Mouse (Mus musculus): ENCODE measurements at regions not wholly inside any gene's neighbourhood (a gene's known extent, or its start where the extent isn't known, plus 50 kb on each side); places are given as distances from the start of the nearest gene placed in this dataset.
A peak's percentile ranks its signal among the peaks of the same experiment; 100 is the strongest.
"Not testable (repeated sequence)": the region's sequence is repeated elsewhere in the genome, so short reads cannot be mapped to it uniquely, and the experiment has no call there.

DNA sequence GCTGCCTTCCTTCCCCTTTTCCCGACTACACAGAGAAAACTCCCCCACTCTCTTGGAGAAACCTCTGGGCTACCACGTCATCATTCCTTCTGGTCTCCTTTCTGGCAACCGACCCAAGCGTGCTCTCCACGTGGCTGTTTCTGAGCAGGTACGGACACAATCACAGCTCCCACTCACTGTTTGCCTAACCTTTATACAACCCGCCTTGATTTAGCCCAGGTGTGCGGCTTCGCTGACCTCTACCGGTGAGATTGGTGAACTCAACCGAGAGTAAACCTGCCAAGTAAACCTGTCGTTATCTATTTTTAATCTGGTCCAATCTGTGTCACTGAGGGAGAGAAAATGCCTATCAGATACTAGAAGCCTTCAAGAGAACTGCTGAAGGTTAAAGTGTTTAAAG lies 142.7 kb upstream of the Gnai1 start:
- DNase-seq (ENCODE audit: low spot score in 2 of 2) = no peak

DNA sequence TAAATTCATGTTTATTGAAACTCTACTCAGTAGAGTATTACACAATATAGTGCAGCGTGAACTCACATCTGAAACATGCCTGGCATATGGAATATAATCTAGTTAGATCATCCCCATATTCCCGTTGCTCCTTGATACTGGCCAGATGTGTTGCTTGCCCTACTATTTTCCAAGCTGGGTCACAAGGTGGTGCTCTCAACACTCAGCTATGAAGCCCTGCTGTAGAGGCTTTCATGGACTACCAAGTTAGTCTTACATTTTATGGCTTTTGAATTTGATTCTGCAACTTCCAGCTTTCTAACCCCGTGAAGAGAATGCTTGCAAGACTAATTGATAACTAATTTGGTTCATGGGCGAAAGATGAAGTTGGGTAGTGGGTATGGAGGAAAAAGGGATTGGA lies 134.2 kb upstream of the Gnai1 start:
- no peak for DNase-seq (ENCODE audit: low spot score in 2 of 2)

DNA sequence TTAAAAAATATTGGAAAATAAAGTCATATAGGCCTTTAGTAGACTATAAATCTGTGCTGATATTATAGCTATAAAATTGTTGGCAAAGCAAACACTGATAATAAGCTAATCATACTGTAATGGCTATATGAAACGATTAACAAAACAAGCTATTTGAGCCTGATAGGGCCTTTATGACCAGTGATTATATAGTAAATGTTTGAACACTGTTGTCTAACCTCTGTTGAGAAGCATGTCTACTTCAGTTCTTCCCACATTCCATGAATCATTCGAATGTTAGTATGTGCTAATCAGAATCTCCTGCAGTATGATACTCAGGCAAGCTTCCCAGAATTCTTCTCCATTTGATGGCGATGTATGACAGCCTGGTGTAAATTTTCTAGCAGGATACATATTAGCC lies 129.6 kb upstream of the Gnai1 start:
- DNase-seq (ENCODE audit: low spot score in 2 of 2) = no peak

DNA sequence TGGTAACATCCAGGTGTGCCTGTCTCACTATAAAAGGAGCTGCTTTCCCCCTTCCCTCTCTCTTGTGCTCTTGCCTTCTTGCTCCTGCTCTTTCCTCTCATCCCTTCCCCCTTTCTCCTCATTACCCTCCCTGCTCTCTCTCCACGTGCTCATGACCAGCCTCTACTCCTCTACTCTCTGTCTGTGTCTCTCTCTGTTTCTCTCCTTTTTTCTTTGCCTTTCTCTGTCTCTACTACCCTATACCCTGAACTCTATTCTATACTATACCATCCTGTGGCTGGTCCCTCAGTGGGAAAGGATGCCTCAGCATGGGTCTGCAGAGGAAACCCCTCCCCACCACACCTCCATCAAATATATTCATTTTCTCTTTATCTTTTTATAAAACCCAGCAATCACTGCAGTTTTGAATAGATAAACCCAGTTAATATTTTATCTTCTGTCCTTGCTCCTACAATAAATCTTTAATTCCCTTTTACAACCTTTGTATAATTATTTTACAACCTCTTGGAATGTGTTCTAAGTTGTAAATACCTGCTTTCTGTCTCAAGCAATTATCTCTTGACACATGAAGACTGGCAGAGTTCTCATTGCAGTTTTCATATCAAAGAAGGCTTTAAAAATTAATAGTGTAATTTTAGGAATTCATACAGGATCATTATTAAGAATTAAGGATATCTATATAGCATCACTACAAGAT lies 127.1 kb upstream of the Gnai1 start:
- DNase-seq (ENCODE audit: low spot score in 2 of 2) = no peak

DNA sequence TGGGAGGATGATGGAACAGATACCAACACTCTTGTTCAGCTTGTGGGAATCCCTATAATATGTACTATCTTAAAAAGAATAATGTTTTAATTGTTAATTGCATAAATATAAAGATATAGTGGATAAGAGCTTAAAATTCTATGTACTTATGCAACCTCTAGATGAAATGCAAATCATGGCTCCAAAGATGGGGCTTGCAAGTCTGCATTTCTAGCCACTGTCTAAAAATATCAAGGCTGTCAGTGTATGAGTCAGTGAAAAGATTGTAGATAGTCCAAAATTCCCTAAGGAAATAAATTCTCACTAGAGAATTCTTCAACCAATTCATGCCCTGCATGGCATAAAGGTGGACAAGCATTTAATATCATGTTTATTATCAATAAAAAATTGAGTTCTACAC lies 124.2 kb upstream of the Gnai1 start:
- DNase-seq (ENCODE audit: low spot score in 2 of 2) = no peak

DNA sequence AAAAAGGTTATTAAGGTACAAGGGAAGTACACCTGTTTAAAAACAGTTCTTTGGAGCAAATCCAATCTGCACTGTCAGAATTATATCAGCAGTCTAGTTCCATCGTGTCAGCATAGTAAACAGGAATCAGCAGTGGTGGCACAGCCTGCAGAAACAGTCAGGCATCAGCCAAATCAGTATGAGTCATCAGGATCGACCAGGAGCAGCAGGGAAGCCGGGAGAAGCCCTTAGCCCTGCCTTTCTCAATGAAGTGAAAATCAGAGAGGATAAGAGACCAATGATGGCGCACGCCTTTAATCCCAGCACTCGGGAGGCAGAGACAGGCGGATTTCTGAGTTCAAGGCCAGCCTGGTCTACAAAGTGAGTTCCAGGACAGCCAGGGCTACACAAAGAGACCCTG lies 118.3 kb upstream of the Gnai1 start:
- DNase-seq (ENCODE audit: low spot score in 2 of 2) = no peak

DNA sequence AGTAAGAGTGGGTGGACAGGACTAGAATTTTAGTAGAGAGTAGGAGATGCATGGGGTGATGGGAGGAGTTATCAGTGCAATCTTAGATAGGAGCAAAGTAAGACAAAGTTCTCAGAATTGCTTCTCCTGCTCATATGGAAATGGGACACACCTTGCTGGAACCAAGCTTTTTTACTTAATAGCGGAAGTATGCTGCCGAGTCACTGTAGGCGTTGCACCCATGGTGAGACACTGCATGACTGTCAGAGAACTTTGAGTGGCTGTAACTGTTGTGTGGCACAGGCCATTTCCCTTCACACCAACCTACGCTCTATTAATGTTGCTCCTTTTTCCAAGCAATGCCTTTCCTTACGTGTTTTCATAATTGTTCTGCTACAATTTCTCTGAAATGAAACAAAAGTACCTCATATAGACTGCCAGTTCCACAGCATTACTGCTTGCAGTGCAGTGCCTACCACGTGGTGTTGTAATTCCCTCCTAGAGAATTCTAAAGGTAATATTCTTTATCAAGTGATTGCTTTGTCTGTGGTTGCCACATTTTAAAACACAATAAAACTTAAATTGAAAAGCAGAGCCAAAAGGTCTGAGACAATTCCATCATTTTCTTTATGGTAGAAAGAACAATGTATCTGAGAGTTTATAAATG lies 117.3 kb upstream of the Gnai1 start:
- DNase-seq (ENCODE audit: low spot score in 2 of 2) = no peak

DNA sequence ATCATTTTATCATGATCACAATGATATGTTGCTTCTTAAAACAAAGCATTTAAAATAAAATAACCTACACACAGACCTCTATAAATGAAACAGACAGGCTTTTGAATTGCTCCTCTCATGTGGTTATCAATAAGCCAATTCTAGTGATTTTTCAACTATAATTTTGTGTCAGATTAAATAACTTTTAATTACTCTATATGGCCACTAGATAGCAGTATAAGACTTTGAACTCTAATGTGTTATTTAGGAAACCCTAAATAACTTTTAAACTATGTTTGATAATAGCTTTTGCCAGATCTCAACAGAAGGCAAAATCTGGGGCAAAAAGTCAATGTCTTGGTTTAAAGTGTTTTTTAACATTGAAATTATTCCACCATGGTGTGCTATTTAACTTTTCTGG lies 112.0 kb upstream of the Gnai1 start:
- no peak for DNase-seq (ENCODE audit: low spot score in 2 of 2)

DNA sequence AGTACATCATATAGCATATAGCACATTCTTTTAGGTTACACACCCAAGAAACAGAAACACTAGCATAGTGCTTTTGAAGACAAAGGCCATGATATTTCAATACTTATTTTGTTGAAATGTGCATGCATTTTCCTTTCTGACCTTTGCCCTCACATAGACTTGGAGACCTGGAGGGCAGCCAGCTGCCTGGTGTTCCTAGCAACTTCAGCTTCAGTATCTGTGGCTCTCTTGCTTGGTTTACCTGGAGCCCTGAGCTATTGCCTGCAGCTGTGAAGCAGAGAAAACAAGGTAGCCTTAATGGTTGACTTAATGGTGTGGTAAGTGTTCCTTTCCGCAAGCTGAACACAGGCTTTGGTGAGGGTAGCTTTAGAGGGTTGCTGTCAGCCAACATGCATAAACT lies 97.6 kb upstream of the Gnai1 start:
- DNase-seq (ENCODE audit: low spot score in 2 of 2) = no peak

DNA sequence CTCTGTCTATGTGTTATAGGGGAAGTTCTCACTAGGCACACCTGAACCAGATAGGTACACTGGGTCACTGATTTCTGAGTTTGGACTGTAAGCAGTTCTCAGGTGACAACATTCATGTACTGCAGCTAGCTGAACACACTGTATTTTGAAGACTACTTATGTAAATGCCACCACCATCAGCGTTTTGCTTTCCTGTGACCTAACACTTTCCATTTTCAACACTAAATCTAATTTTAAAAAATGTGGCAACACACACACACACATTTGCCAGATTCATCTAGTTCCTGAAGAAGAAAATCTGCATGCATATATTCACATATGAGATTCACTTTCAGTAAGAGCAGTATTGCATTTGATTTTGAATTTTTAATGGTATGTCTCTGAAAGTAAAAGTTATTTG lies 96.0 kb upstream of the Gnai1 start:
- DNase-seq (ENCODE audit: low spot score in 2 of 2) = no peak

DNA sequence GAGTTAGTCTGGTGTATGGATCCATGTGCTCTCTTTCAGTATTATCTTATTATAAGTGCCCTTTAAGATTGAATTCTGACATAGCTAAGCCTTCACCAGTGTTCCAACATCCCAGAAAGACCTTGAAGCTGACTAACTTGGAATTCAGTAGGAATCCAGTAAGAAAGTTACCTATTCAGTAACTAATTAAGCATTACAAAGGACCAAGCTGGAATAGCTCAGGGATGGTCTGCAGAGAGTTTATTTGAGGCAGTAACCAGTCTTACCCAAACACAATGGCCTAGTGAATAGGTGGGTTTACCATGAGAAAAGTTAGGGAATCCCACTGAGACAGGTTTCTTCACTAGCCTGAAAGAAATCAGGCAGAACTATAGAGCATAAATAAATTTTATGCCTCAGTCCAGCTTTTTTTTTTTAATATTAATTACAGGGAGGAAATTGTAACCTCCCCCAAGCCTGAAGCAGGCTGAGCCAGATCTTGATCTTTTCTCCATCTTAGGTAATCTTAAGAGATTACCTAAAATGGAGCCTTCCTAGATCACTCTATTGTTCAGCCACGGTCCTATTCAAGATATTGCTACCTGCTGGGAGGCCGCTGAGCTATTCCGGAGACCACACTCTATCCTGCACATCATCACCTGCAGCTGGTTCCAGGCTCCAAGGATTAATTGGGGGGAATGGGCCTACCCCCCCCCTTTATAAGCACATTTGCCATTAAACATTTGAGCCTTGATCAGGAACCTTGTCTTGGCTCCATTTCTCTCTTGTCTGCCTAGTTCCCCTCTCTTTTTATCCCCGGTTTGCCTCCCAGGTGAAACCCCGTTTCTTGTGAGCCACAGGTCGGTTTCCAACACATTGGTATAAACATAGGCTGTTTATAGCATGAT lies 93.0 kb upstream of the Gnai1 start:
- not testable (repeated sequence) for DNase-seq (ENCODE audit: low spot score in 2 of 2)

DNA sequence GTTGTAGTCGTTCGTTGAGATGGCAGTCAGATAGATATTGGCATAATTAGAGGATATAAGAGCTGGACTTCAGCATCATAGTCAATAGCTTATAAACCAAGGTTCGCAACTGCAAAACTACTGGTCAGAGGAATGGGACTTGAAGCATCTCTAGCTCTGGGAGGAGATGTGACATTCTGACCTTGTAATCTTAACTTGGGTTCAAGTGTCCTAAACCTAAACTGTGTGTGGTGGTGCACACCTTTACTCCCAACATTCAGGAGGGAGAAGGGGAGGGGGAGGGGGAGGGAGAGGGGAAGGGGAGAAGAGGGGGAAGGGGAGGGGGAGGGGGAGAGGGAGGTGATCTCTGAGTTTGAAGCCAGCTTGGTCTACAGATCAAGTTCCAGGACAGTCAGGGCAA lies 89.1 kb upstream of the Gnai1 start:
- no peak for DNase-seq (ENCODE audit: low spot score in 2 of 2)

DNA sequence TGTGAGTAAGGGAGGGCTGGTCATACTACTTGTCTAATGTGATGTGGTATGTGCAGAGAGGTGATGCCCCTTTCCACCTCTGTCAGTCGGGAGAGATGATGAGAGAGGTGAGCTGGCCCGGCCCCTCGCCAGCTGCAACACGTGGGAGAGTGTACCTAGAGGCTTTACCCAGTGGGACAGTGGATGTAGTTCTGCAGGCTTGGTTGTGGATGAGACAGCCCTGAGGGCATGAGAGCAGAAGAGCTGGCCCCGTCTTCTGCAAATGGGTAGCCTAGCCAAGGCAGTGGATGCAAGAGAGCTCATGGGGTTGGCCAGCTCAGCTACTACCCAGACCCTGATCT lies 88.1 kb upstream of the Gnai1 start:
- no peak for DNase-seq (ENCODE audit: low spot score in 2 of 2)

DNA sequence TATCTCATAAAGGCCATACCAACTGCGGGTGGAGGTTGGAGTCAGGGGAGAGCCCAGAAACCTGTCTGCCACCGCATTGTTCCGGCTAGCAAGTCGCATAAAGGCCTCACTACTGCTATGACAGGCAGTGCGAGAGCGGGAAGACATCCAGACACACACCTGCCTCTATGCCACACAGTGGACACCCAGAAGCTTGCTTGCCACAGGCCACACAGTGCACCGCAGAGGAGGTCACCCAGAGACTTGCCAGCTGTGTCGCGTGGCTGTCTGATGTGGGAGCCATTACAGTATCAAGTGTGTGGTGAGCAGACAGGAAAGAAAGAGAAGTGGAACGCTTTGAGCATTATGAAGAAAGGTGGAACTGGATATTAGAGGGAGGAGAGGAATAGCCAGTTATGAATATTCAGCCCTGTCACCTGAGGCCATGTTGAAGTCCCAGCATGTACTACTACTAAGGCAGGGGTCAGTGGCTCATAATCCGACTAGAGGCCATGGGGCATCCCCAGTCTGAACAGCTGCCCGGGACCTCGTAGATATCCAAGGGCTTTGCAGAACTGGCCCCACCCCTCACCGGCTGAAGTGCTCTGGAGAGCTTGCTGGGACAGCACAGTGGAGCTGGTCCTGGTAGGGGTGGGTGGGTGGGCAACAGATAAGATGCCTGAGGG lies 87.6 kb upstream of the Gnai1 start:
- DNase-seq (ENCODE audit: low spot score in 2 of 2) = no peak

DNA sequence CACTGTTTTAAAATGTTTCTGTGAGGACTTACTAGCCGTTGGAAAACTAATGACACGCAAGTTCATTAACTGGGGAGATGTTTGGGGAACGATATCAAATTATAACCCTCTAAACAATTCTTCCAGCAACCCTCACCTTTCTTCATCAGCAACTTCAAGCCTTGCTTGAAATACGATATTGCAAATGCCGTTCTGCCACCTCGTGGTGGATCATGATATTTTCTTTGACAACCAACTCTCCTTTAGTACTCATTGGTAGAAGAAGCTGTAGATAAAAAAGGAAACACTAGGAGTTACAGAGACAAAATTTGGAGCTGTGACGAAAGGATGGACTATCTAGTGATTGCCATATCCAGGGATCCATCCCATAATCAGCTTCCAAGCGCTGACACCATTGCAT lies 85.8 kb upstream of the Gnai1 start:
- peak in 1 of 2 experiments; percentile 2 for DNase-seq (ENCODE audit: low spot score in 2 of 2)

DNA sequence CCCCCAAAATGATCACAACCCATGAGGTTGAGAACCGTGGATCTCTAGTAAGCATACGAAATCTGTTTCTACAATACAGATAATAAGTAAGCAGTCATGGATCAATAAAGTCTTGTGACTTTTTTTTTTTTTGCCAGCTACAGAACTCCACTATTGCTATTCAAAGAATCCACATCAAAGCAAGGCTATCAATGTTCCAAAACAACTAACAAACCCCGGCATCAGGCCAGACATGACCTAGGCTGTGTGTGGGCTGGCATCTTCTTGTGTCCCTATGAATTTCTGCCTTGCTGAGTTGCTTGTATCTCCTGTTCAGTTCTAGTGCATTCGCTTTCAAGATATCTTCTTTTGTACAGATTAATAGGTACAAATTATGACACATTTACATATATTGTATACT lies 79.8 kb upstream of the Gnai1 start:
- DNase-seq (ENCODE audit: low spot score in 2 of 2) = no peak

DNA sequence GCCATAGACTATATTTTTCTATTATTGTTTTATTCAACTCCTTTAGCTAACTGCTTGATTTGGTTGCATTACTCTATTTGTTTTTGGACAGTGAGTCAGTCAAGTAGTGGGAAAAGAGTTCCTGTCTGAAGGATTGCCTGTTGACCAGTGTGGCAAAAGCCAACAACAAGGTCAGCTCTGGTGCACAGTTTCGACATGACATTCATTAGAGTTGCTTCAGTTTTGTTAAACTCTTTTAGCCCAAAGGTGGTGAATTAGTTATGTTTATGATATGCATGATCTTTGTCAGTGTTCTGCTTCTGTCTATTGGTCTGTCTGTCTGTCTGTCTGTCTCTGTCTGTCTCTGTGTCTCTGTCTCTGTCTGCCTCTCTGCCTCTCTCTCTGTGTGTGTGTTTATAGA lies 79.1 kb upstream of the Gnai1 start:
- DNase-seq (ENCODE audit: low spot score in 2 of 2) = no peak

DNA sequence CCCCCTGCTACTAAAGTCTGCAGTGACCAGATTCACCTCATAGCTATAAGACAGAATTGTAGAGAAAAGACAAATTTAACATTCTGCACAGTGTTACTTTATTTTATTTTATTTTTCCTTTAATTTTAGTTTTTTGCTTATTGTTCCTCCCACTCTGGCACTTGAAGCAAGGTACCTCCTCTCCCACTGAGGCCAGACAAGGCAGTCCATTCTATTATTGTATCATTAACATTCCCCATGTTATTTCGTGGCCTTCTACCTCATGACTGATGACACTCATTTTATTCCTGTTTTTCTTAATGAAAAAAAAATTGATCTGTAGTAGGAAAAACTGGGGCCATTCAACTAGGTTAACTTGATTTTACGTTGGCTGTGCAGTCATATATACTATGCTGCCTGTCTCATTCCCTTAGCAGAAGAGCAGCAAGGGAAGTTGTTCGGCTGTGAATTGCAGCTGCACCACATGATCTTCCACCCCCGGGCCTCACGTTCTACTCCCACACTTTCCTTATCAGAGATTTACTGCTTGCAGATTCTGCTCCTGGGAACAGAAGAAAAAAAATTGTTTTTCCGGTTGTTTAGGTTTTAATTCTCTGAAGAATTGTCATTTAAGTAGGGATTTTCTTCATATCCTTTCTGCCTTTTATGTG lies 76.1 kb upstream of the Gnai1 start:
- DNase-seq (ENCODE audit: low spot score in 2 of 2) = no peak

DNA sequence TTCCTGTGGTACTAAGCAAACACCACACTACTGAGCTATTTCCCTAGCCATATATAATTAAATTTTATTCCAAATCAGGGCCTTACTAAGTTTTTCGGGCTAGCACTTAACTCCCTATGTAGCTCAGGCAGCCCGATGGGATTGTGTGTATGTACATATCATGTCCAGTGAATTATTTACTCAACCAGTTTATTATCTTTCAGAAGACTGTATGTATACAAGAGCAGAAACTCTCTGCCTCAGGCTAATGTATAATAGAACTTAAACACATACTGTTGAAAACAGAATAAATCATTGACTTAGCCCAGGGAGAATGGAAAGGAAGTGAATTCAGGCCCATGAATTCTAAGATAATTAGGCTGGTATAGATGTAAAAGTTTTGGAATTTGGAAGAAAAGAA lies 74.1 kb upstream of the Gnai1 start:
- DNase-seq (ENCODE audit: low spot score in 2 of 2) = no peak

DNA sequence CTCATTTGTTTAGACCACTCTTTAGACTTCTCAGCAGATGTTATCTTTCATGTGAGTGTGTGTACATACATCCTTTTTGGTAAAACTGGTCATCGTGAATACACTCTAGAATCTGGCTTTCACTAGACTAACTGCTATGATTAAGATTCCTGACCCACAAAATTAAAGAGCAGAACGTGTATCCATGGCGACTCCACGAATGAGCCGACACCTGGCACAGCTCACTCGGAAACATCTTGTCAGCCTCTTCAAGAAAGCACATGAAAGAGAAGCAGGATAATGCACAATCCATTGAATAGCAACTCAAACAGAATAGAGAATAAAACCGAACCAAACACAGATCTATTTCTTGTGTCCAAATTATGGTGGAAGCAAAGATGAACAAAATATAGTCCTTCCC lies 73.1 kb upstream of the Gnai1 start:
- no peak for DNase-seq (ENCODE audit: low spot score in 2 of 2)

DNA sequence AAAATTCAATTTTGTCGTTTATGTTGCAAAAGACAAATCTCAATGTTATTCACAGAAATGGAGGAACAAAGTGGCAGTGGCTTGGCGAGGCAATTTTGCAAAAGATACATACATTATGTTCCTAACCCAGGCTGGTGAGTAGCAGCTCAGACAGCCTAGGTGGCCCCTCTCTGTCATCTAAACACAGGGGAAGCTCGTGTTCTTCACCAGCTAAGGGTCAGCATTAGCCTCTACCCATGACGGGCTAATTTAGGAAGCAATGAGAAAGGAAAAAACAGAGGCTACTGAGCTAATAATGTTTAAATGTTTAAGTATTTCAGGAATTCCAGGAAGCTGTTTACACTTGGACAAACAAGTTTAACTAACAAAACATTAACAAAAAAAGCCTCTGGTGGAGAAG lies 64.9 kb upstream of the Gnai1 start:
- DNase-seq (ENCODE audit: low spot score in 2 of 2) = no peak

DNA sequence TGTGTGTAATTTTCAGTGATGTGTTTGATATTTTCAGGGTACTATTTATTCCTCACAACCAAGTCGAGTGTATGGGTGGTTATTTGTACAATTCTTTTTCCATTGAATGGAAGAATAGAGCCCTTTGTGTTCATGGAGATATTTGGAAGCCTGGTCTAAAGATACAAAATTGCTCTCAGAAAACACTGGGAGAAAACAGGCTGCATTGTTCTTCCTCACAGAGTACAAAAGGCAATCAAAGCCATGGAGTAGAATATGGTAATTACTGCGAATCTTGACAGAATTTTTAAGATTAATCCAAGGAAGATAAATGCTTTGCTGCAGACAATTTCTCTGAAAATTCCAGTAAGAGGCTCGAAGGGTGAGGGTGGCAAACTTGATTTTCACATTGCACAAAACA lies 54.7 kb upstream of the Gnai1 start:
- no peak for DNase-seq (ENCODE audit: low spot score in 2 of 2)
